ENCODE assay signal across 26 mouse cellular contexts in the genomic region with DNA sequence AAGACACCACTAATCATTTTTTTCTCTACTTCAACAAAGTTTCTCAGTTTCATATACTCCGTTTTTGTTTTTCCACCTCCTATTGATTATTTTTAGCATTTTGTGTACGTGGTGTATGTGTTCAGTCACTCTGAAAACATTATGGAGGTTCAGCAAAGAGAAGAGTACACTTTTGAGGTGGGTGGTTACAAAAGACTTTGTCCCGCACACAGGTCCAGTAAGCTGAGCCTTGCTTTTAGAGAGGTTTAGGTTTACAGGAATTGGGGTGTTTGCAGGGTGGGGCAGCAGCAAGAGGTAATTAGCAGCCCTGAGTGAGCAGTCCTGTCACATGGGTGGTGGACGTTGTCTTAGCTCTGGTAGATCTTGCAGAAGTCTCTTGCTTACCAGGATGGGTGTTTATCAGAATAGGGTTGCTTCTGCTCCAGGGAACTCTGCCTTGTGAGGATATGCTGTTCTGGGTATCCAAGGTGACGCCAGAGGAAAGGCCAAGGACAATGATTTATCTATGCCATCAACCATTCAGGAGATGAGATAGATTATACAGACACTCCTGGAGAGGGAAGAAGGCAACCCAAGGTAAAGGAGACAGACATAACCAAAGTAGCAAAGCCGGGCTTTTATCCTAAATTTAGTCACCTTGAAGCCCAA.
DNase-seq lines count a peak whose midpoint lies in the region; ATAC-seq and TF ChIP-seq lines count a peak whose summit lies in the region.
"Had no signal": no experiment of that assay in that cellular context is flagged by ENCODE, and none has a peak within 500 bp of the region (broad histone marks: within the 10 kb centered on the region; RNA-seq: fewer than 3 reads in every experiment).

No protein-coding gene starts in this region.

- intact Hi-C loops in left cerebral cortex, adult 2 months (cut with DNase I) = loop anchor here (5.0 kb wide), 1 partner anchor 73 kb away; a partner anchor contains a TSS

- no peaks in the 10 kb centered on the region for H3K9me3 ChIP-seq in liver, postnatal 0 days (ENCODE audit: low read length)
- H3K9me3 ChIP-seq: embryonic facial prominence, embryonic 12.5 days; embryonic facial prominence, embryonic 15.5 days; heart, embryonic 10.5 days had no signal

- no peak for TF ChIP-seq EP300 in liver, postnatal 0 days (IDR thresholded peaks at IDR 0.05; ENCODE audit: low read depth)

- no peaks in the 10 kb centered on the region for H3K27me3 ChIP-seq in liver, postnatal 0 days (ENCODE audit: insufficient read depth, low read length)
- H3K27me3 ChIP-seq: CH12.LX; embryonic facial prominence, embryonic 12.5 days; embryonic facial prominence, embryonic 15.5 days; heart, embryonic 13.5 days had no signal

- H3K9ac ChIP-seq in liver, postnatal 0 days (replicated peaks) = no peak overlapping the region; the same call in 1 of the 2 replicates
- H3K9ac ChIP-seq: embryonic facial prominence, embryonic 12.5 days; embryonic facial prominence, embryonic 15.5 days; forebrain, postnatal 0 days; heart, embryonic 13.5 days; hindbrain, embryonic 14.5 days had no signal

- H3K27ac ChIP-seq in liver, postnatal 0 days (ENCODE audit: low read depth) = peak overlapping the region; percentile 49; the same call in 1 of the 2 replicates
- H3K27ac ChIP-seq in left cerebral cortex, adult 2 months = no peak overlapping the region
- H3K27ac ChIP-seq: embryonic facial prominence, embryonic 12.5 days; embryonic facial prominence, embryonic 15.5 days; heart, adult 2 months; heart, embryonic 10.5 days; heart, embryonic 13.5 days; hindbrain, embryonic 14.5 days; hindbrain, postnatal 0 days had no signal

- H3K4me2 ChIP-seq in liver, postnatal 0 days (ENCODE audit: low read depth, low read length) = 0 out of 2 replicates have a peak overlapping the region, but pooled peaks have one; percentile 7
- H3K4me2 ChIP-seq: embryonic facial prominence, embryonic 12.5 days; embryonic facial prominence, embryonic 15.5 days; heart, embryonic 13.5 days; hindbrain, embryonic 14.5 days had no signal

- DNase-seq in adrenal gland, adult 2 months = peak; percentile 63
- DNase-seq in adrenal gland, postnatal 4 days (ENCODE audit: low spot score in 2 of 2) = no peak
- DNase-seq in liver, postnatal 0 days = no peak
- DNase-seq in liver = no peak
- DNase-seq in adrenal gland, postnatal 14 days = peak; percentile 20
- no peak for DNase-seq in kidney, adult 8-10 months
- DNase-seq in left cerebral cortex, adult 2 months (ENCODE audit: extremely low spot score in 1 of 2, low spot score in 2 of 2) = no peak
- DNase-seq: B cell, adult 2 months; cerebellum, adult 18-20 months; cerebellum, adult 9-11 months; cerebellum, postnatal 25 days; forebrain, postnatal 0 days; gastrocnemius, postnatal 36 days; heart, adult 2 months; heart, postnatal 14 days; heart, postnatal 4 days had no signal

- ATAC-seq in liver, postnatal 0 days = peak; percentile 63
- ATAC-seq: forebrain, embryonic 14.5 days; forebrain, postnatal 0 days; hindbrain, postnatal 0 days; inflammation-experienced regulatory T-cells, adult 6 months; intestine, embryonic 16.5 days had no signal

- H3K4me3 ChIP-seq in liver, postnatal 0 days (ENCODE audit: low read depth, low read length) = no peak overlapping the region
- H3K4me3 ChIP-seq in left cerebral cortex, adult 2 months = no peak overlapping the region
- H3K4me3 ChIP-seq: embryonic facial prominence, embryonic 12.5 days; embryonic facial prominence, embryonic 15.5 days; heart, adult 2 months; heart, embryonic 10.5 days; heart, embryonic 13.5 days had no signal

- peaks cover 13% of the 10 kb centered on the region for H3K36me3 ChIP-seq in liver, postnatal 0 days (replicated peaks; ENCODE audit: insufficient read depth, low read length)

- H3K4me1 ChIP-seq in liver, postnatal 0 days (ENCODE audit: insufficient read depth) = peaks cover 18% of the 10 kb centered on the region; the same call in 1 of the 2 replicates

- no peak for TF ChIP-seq CTCF in liver, postnatal 0 days (IDR thresholded peaks at IDR 0.05; ENCODE audit: low read depth)
- TF ChIP-seq CTCF in left cerebral cortex, adult 2 months (IDR thresholded peaks at IDR 0.05) = no peak

- WGBS in liver, postnatal 0 days (ENCODE audit: insufficient replicate concordance) = 66% methylated on average over 6 of the region's 6 CpGs

Comparison
In these comparisons a context has a peak if more than half of its experiments do, and no peak if none do; other contexts are left out.
1. DNase-seq: peak in adrenal gland, adult 2 months (single experiment) and adrenal gland, postnatal 14 days (single experiment); none in adrenal gland, postnatal 4 days (0 of 2), liver, postnatal 0 days (single experiment), liver (single experiment), kidney, adult 8-10 months (0 of 2) and left cerebral cortex, adult 2 months (0 of 2).